Mouse (Mus musculus) liver, embryonic 16.5 days (tissue): ENCODE measurements around the gene Ppcdc. TPM values are rescaled to one million over a fixed set of nuclear protein-coding genes. Genes with fewer than 3 reads are reported as not detected.

Experiments used
- ATAC-seq: fragments of 200-750 bp; cut with Nextera tagmentation; 2 replicates; pipeline ENCODE4 v1.8.0; 2017; ENCODE audit warnings: low read depth, mild to moderate bottlenecking, moderate number of reproducible peaks, moderate library complexity
- H3K27ac ChIP-seq: fragments of 300-500 bp; sonication (generic); 2 replicates; pipeline ENCODE4 v1.5.1; 2014; ENCODE audit warnings: mild to moderate bottlenecking, low read length
- H3K27me3 ChIP-seq: fragments of 300-500 bp; sonication (generic); 2 replicates; pipeline ENCODE4 v1.6.1; 2014; ENCODE audit warnings: low read depth, low read length, mixed read lengths; ENCODE audit not compliant: control insufficient read depth, insufficient read depth
- H3K36me3 ChIP-seq: fragments of 300-500 bp; sonication (generic); 2 replicates; pipeline ENCODE4 v1.6.1; 2014; ENCODE audit warnings: mild to moderate bottlenecking; ENCODE audit not compliant: control insufficient read depth, insufficient read depth
- H3K4me1 ChIP-seq: fragments of 300-500 bp; sonication (generic); 2 replicates; pipeline ENCODE4 v1.6.1; 2014; ENCODE audit warnings: low read depth, low read length, mixed read lengths; ENCODE audit not compliant: control insufficient read depth
- H3K4me2 ChIP-seq: fragments of 300-500 bp; sonication (generic); 2 replicates; pipeline ENCODE4 v1.6.1; 2014; ENCODE audit warnings: low read depth, low read length, mixed read lengths
- H3K4me3 ChIP-seq: fragments of 300-500 bp; sonication (generic); 2 replicates; pipeline ENCODE4 v1.5.1; 2014; ENCODE audit warnings: low read depth, mild to moderate bottlenecking, low read length
- H3K9ac ChIP-seq: fragments of 300-500 bp; sonication (generic); 2 replicates; pipeline ENCODE4 v1.6.1; 2014; ENCODE audit warnings: low read depth, low read length
- H3K9me3 ChIP-seq: fragments of 300-500 bp; sonication (generic); replicated peaks from 2 replicates; pipeline ENCODE4 v1.6.1; 2016; ENCODE audit warnings: low read length; ENCODE audit not compliant: control insufficient read depth
- WGBS: fragments of 180-500 bp; shearing (Covaris S2); extraction: QIAGEN DNeasy Blood & Tissue Kit; methylation state at CpG from one replicate; pipeline ENCODE4 v1.1.7; 2014; ENCODE audit not compliant: insufficient replicate concordance; 5-methylcytosine and 5-hydroxymethylcytosine counted together
- polyA plus RNA-seq: library from polyadenylated mRNA; unstranded; fragments of >200 nt; fragmentation: Nextera tagmentation; extraction: Ambion mirVana; gene quantifications from 2 replicates; pipeline ENCODE4 v1.2.1, GENCODE M21; 2015

The Ppcdc gene
- polyA plus RNA-seq, 1 experiment from 2014 or later: 10.4 TPM

GRCm38 (mm10) chr9:57351277-57351676, 88.6 kb downstream of the Ppcdc start:
- no peak overlapping the region for H3K4me2 ChIP-seq
- no peak overlapping the region for H3K9ac ChIP-seq
- H3K4me1 ChIP-seq: no peaks in the 10 kb centered on the region
- no peaks in the 10 kb centered on the region for H3K9me3 ChIP-seq
- H3K27me3 ChIP-seq: no peaks in the 10 kb centered on the region
- 41% methylated on average over 2 of the region's 2 CpGs for WGBS
- no peak overlapping the region for H3K27ac ChIP-seq
- ATAC-seq: no peak
- no peak overlapping the region for H3K4me3 ChIP-seq
- no peaks in the 10 kb centered on the region for H3K36me3 ChIP-seq

- Histone ChIP-seq H3K9me3 (no peaks in the 10 kb centered on the region), H3K9ac (no peak overlapping the region), H3K4me1 (peaks cover 3% of the 10 kb centered on the region; the same call in 1 of the 2 replicates), H3K27ac (no peak overlapping the region), H3K4me3 (no peak overlapping the region), H3K4me2 (no peak overlapping the region), H3K36me3 (no peaks in the 10 kb centered on the region), H3K27me3 (no peaks in the 10 kb centered on the region)
- no peak for ATAC-seq
- 44% methylated on average over 1 of the region's 1 CpGs for WGBS
Measured at GRCm38 (mm10) chr9:57345902-57346301, 94.0 kb downstream of the Ppcdc start.

- 19% methylated on average over 3 of the region's 3 CpGs for WGBS
Measured at GRCm38 (mm10) chr9:57343752-57344151, 96.2 kb downstream of the Ppcdc start.

GRCm38 (mm10) chr9:57342906-57343474, 96.9 kb downstream of the Ppcdc start:
- Histone ChIP-seq H3K4me3 (no peak overlapping the region), H3K27ac (no peak overlapping the region), H3K9me3 (no peaks in the 10 kb centered on the region), H3K9ac (no peak overlapping the region), H3K36me3 (no peaks in the 10 kb centered on the region), H3K4me2 (no peak overlapping the region), H3K27me3 (no peaks in the 10 kb centered on the region), H3K4me1 (peaks cover 3% of the 10 kb centered on the region; the same call in 1 of the 2 replicates)
- WGBS: 51% methylated on average over 6 of the region's 6 CpGs
- ATAC-seq: no peak

More at GRCm38 (mm10) chr9:57343752-57344151, 96.2 kb downstream of the Ppcdc start:
- Histone ChIP-seq H3K27me3 (no peaks in the 10 kb centered on the region), H3K4me1 (peaks cover 3% of the 10 kb centered on the region; the same call in 1 of the 2 replicates), H3K36me3 (no peaks in the 10 kb centered on the region), H3K4me2 (no peak overlapping the region), H3K9ac (no peak overlapping the region), H3K9me3 (no peaks in the 10 kb centered on the region), H3K4me3 (no peak overlapping the region), H3K27ac (no peak overlapping the region)
- no peak for ATAC-seq

GRCm38 (mm10) chr9:57342186-57342585, 97.7 kb downstream of the Ppcdc start:
- Histone ChIP-seq H3K9me3 (no peaks in the 10 kb centered on the region), H3K4me1 (peaks cover 3% of the 10 kb centered on the region; the same call in 1 of the 2 replicates), H3K4me2 (no peak overlapping the region), H3K27me3 (no peaks in the 10 kb centered on the region), H3K4me3 (no peak overlapping the region), H3K36me3 (no peaks in the 10 kb centered on the region), H3K27ac (no peak overlapping the region), H3K9ac (no peak overlapping the region)
- ATAC-seq: no peak
- 46% methylated on average over 3 of the region's 3 CpGs for WGBS

GRCm38 (mm10) chr9:57340361-57340760, 99.6 kb downstream of the Ppcdc start:
- Histone ChIP-seq H3K36me3 (no peaks in the 10 kb centered on the region), H3K4me3 (no peak overlapping the region), H3K9me3 (0 out of 2 replicates have a peak, but pooled peaks cover 2% of the 10 kb centered on the region), H3K27ac (no peak overlapping the region), H3K9ac (no peak overlapping the region), H3K4me2 (no peak overlapping the region), H3K27me3 (no peaks in the 10 kb centered on the region), H3K4me1 (no peaks in the 10 kb centered on the region)
- WGBS: 76% methylated on average over 5 of the region's 5 CpGs
- ATAC-seq: no peak

- Histone ChIP-seq H3K4me2 (no peak overlapping the region), H3K36me3 (no peaks in the 10 kb centered on the region), H3K27ac (no peak overlapping the region), H3K9me3 (0 out of 2 replicates have a peak, but pooled peaks cover 2% of the 10 kb centered on the region), H3K27me3 (no peaks in the 10 kb centered on the region), H3K9ac (no peak overlapping the region), H3K4me1 (no peaks in the 10 kb centered on the region), H3K4me3 (no peak overlapping the region)
- WGBS: 20% methylated on average over 5 of the region's 5 CpGs
- peak; percentile 51; the same call in 1 of the 2 replicates for ATAC-seq
Measured at GRCm38 (mm10) chr9:57339577-57340210, 100.2 kb downstream of the Ppcdc start.

GRCm38 (mm10) chr9:57338706-57339105, 101.2 kb downstream of the Ppcdc start:
- no peak for ATAC-seq
- no peaks in the 10 kb centered on the region for H3K4me1 ChIP-seq
- no peaks in the 10 kb centered on the region for H3K36me3 ChIP-seq
- no peaks in the 10 kb centered on the region for H3K27me3 ChIP-seq
- H3K9me3 ChIP-seq: 0 out of 2 replicates have a peak, but pooled peaks cover 2% of the 10 kb centered on the region
- H3K4me2 ChIP-seq: no peak overlapping the region
- no peak overlapping the region for H3K9ac ChIP-seq
- WGBS: 53% methylated on average over 1 of the region's 1 CpGs
- no peak overlapping the region for H3K27ac ChIP-seq
- no peak overlapping the region for H3K4me3 ChIP-seq
